Mouse (Mus musculus) limb, embryonic 11.5 days (tissue): ENCODE data around the gene Ppp1r3d. TPM values are rescaled to one million over a fixed set of nuclear protein-coding genes. Genes with fewer than 3 reads are reported as not detected.

Experiments used
- ATAC-seq: fragments of 200-750 bp; cut with Nextera tagmentation; 2 replicates; pipeline ENCODE4 v1.8.0; 2017; ENCODE audit warnings: low read depth; ENCODE audit not compliant: insufficient number of reproducible peaks, low FRiP score, low TSS enrichment
- DNase-seq: peaks from one replicate; pipeline ENCODE4 v3.0.0-alpha.2; 2015; ENCODE audit warnings: low spot score
- H3K27ac ChIP-seq: fragments of 300-500 bp; sonication (generic); replicated peaks from 2 replicates; pipeline ENCODE4 v1.5.1; 2014; ENCODE audit warnings: low read depth, mild to moderate bottlenecking, low read length
- H3K27me3 ChIP-seq: fragments of 300-500 bp; sonication (generic); 2 replicates; pipeline ENCODE4 v1.6.1; 2014; ENCODE audit warnings: mild to moderate bottlenecking, low read length, mixed read lengths; ENCODE audit not compliant: control insufficient read depth, insufficient read depth
- H3K36me3 ChIP-seq: fragments of 300-500 bp; sonication (generic); 2 replicates; pipeline ENCODE4 v1.6.1; 2014; ENCODE audit warnings: mild to moderate bottlenecking, low read length, moderate library complexity, mixed read lengths; ENCODE audit not compliant: control insufficient read depth, insufficient read depth
- H3K4me1 ChIP-seq: fragments of 300-500 bp; sonication (generic); 2 replicates; pipeline ENCODE4 v1.6.1; 2014; ENCODE audit warnings: low read length, mixed read lengths; ENCODE audit not compliant: control insufficient read depth, insufficient read depth
- H3K4me2 ChIP-seq: fragments of 300-500 bp; sonication (generic); 2 replicates; pipeline ENCODE4 v1.6.1; 2014; ENCODE audit warnings: low read depth, mild to moderate bottlenecking, moderate library complexity; ENCODE audit not compliant: severe bottlenecking
- H3K4me3 ChIP-seq: fragments of 300-500 bp; sonication (generic); 2 replicates; pipeline ENCODE4 v1.5.1; 2014; ENCODE audit warnings: low read depth, low read length
- H3K9ac ChIP-seq: fragments of 300-500 bp; sonication (generic); 2 replicates; pipeline ENCODE4 v1.6.1; 2014; ENCODE audit warnings: mild to moderate bottlenecking, low read length
- H3K9me3 ChIP-seq: fragments of 300-500 bp; sonication (generic); 2 replicates; pipeline ENCODE4 v1.6.1; 2016; ENCODE audit warnings: low read length; ENCODE audit not compliant: control insufficient read depth
- WGBS: fragments of 180-500 bp; shearing (Covaris S2); extraction: QIAGEN DNeasy Blood & Tissue Kit; methylation state at CpG from one replicate; pipeline ENCODE4 v1.1.7; 2014; 5-methylcytosine and 5-hydroxymethylcytosine counted together
- polyA plus RNA-seq: library from polyadenylated mRNA; unstranded; fragments of >200 nt; fragmentation: Nextera tagmentation; extraction: Ambion mirVana; gene quantifications from 2 replicates; pipeline ENCODE4 v1.2.1, GENCODE M21; 2014

The Ppp1r3d gene
- polyA plus RNA-seq, result 3.0 and 3.1 TPM in 2 replicates

GRCm38 (mm10) chr2:178414261-178415149 is at the start of gene Ppp1r3d, which contains the start of gene Fam217b:
Gene Ppp1r3d (minus strand): TSS chr2:178414472.
Gene Fam217b (plus strand): TSS chr2:178414524.
- under 1% methylated on average over 62 of the region's 74 CpGs for WGBS
- Histone ChIP-seq H3K27me3 (peaks cover 9% of the 10 kb centered on the region), H3K27ac (0 out of 2 replicates have a peak within 1 kb of the TSS, but pooled peaks have one; percentile 1)

GRCm38 (mm10) chr2:178460353-178460752 is 46.1 kb upstream of the Ppp1r3d start:
- Histone ChIP-seq H3K27ac (no peak overlapping the region), H3K36me3 (no peaks in the 10 kb centered on the region), H3K9ac (no peak overlapping the region), H3K27me3 (no peaks in the 10 kb centered on the region), H3K4me3 (no peak overlapping the region), H3K9me3 (no peaks in the 10 kb centered on the region), H3K4me2 (no peak overlapping the region), H3K4me1 (peaks cover 3% of the 10 kb centered on the region)
- ATAC-seq (no peak), DNase-seq (no peak)
- 67% methylated on average over 5 of the region's 5 CpGs for WGBS

More at GRCm38 (mm10) chr2:178414261-178415149, at the start of gene Ppp1r3d, which contains the start of gene Fam217b:
- peak within 1 kb of the TSS; percentile 99 for H3K4me2 ChIP-seq
- H3K9me3 ChIP-seq, result no peaks in the 10 kb centered on the region
- peak within 1 kb of the TSS; percentile 67 for H3K9ac ChIP-seq
- peaks cover 9% of the 10 kb centered on the region for H3K4me1 ChIP-seq
- no peaks in the 10 kb centered on the region for H3K36me3 ChIP-seq
- ATAC-seq, result peak; percentile 70
- peak; percentile 73 for DNase-seq
- H3K4me3 ChIP-seq, result peak within 1 kb of the TSS; percentile 61

GRCm38 (mm10) chr2:178457414-178457813 is 43.1 kb upstream of the Ppp1r3d start:
- DNase-seq, result peak; percentile 33
- ATAC-seq, result no peak
- Histone ChIP-seq H3K9ac (no peak overlapping the region), H3K4me3 (no peak overlapping the region), H3K9me3 (no peaks in the 10 kb centered on the region), H3K4me2 (no peak overlapping the region), H3K4me1 (peaks cover 8% of the 10 kb centered on the region), H3K27me3 (no peaks in the 10 kb centered on the region), H3K27ac (no peak overlapping the region), H3K36me3 (no peaks in the 10 kb centered on the region)
- 84% methylated on average over 6 of the region's 6 CpGs for WGBS

- WGBS, result 17% methylated on average over 17 of the region's 17 CpGs
- DNase-seq, result peak; percentile 61
- no peak overlapping the region for H3K4me3 ChIP-seq
Measured at GRCm38 (mm10) chr2:178454664-178455516, 40.6 kb upstream of the Ppp1r3d start.

GRCm38 (mm10) chr2:178450961-178451360 is 36.7 kb upstream of the Ppp1r3d start:
- 55% methylated on average over 10 of the region's 10 CpGs for WGBS
- Histone ChIP-seq H3K4me1 (peaks cover 8% of the 10 kb centered on the region), H3K9ac (no peak overlapping the region), H3K36me3 (no peaks in the 10 kb centered on the region), H3K9me3 (no peaks in the 10 kb centered on the region), H3K4me2 (no peak overlapping the region), H3K27me3 (no peaks in the 10 kb centered on the region), H3K27ac (no peak overlapping the region), H3K4me3 (no peak overlapping the region)
- ATAC-seq (no peak), DNase-seq (no peak)

More at GRCm38 (mm10) chr2:178454664-178455516, 40.6 kb upstream of the Ppp1r3d start:
- Histone ChIP-seq H3K27me3 (no peaks in the 10 kb centered on the region), H3K4me2 (peak overlapping the region; percentile 32; the same call in 1 of the 2 replicates), H3K36me3 (no peaks in the 10 kb centered on the region), H3K27ac (peak overlapping the region; percentile 73; the same call in 1 of the 2 replicates), H3K9me3 (no peaks in the 10 kb centered on the region), H3K4me1 (peaks cover 8% of the 10 kb centered on the region), H3K9ac (peak overlapping the region; percentile 18; the same call in 1 of the 2 replicates)
- ATAC-seq, result peak; percentile 78

- Histone ChIP-seq H3K9me3 (no peaks in the 10 kb centered on the region), H3K4me1 (peaks cover 4% of the 10 kb centered on the region), H3K9ac (no peak overlapping the region), H3K27me3 (no peaks in the 10 kb centered on the region), H3K4me3 (no peak overlapping the region), H3K36me3 (no peaks in the 10 kb centered on the region), H3K27ac (no peak overlapping the region), H3K4me2 (no peak overlapping the region)
- no peak for ATAC-seq
- no peak for DNase-seq
- WGBS, result 21% methylated on average over 2 of the region's 2 CpGs
Measured at GRCm38 (mm10) chr2:178450236-178450635, 36.0 kb upstream of the Ppp1r3d start.

GRCm38 (mm10) chr2:178449386-178449785 is 35.1 kb upstream of the Ppp1r3d start:
- no peaks in the 10 kb centered on the region for H3K4me1 ChIP-seq
- no peak for DNase-seq
- H3K27me3 ChIP-seq, result no peaks in the 10 kb centered on the region
- no peak overlapping the region for H3K27ac ChIP-seq
- no peak overlapping the region for H3K4me2 ChIP-seq
- no peak overlapping the region for H3K4me3 ChIP-seq
- no peak overlapping the region for H3K9ac ChIP-seq
- H3K9me3 ChIP-seq, result no peaks in the 10 kb centered on the region
- 89% methylated on average over 4 of the region's 4 CpGs for WGBS
- H3K36me3 ChIP-seq, result no peaks in the 10 kb centered on the region
- ATAC-seq, result no peak

GRCm38 (mm10) chr2:178437311-178437710 is 23.0 kb upstream of the Ppp1r3d start:
- H3K27ac ChIP-seq, result no peak overlapping the region
- no peaks in the 10 kb centered on the region for H3K4me1 ChIP-seq
- 65% methylated on average over 9 of the region's 9 CpGs for whole genome bisulfite sequencing
- no peaks in the 10 kb centered on the region for H3K27me3 ChIP-seq
- ATAC-seq (no peak), DNase-seq (no peak)
- no peaks in the 10 kb centered on the region for H3K9me3 ChIP-seq
- H3K9ac ChIP-seq, result no peak overlapping the region
- no peaks in the 10 kb centered on the region for H3K36me3 ChIP-seq
- H3K4me2 ChIP-seq, result no peak overlapping the region
- no peak overlapping the region for H3K4me3 ChIP-seq
